Mouse (Mus musculus) stomach, embryonic 16.5 days (tissue): ENCODE data around the gene Jph3. TPM values are rescaled to one million over a fixed set of nuclear protein-coding genes. Genes with fewer than 3 reads are reported as not detected.
A peak's percentile ranks its signal among the peaks of the same experiment; 100 is the strongest.

Experiments used
- ATAC-seq: fragments of 200-750 bp; cut with Nextera tagmentation; 2 replicates; pipeline ENCODE4 v1.8.0; 2017; ENCODE audit warnings: moderate number of reproducible peaks, moderate TSS enrichment; ENCODE audit not compliant: insufficient read depth, low FRiP score
- H3K27ac ChIP-seq: fragments of 300-500 bp; sonication (generic); 2 replicates; pipeline ENCODE4 v1.5.1; 2014; ENCODE audit warnings: low read length
- H3K27me3 ChIP-seq: fragments of 300-500 bp; sonication (generic); 2 replicates; pipeline ENCODE4 v1.6.1; 2014; ENCODE audit warnings: low read length, control low read depth, mixed read lengths; ENCODE audit not compliant: control insufficient read depth, insufficient read depth
- H3K36me3 ChIP-seq: fragments of 300-500 bp; sonication (generic); 2 replicates; pipeline ENCODE4 v1.6.1; 2014; ENCODE audit warnings: low read length; ENCODE audit not compliant: control insufficient read depth, insufficient read depth
- H3K4me1 ChIP-seq: fragments of 300-500 bp; sonication (generic); 2 replicates; pipeline ENCODE4 v1.6.1; 2014; ENCODE audit warnings: low read length, control low read depth, mixed read lengths; ENCODE audit not compliant: control insufficient read depth, insufficient read depth
- H3K4me2 ChIP-seq: fragments of 300-500 bp; sonication (generic); 2 replicates; pipeline ENCODE4 v1.6.1; 2014; ENCODE audit warnings: low read depth, low read length, mixed read lengths
- H3K4me3 ChIP-seq: fragments of 300-500 bp; sonication (generic); replicated peaks from 2 replicates; pipeline ENCODE4 v1.5.1; 2014; ENCODE audit warnings: mild to moderate bottlenecking, low read length
- H3K9ac ChIP-seq: fragments of 300-500 bp; sonication (generic); 2 replicates; pipeline ENCODE4 v1.6.1; 2014; ENCODE audit warnings: low read length
- H3K9me3 ChIP-seq: fragments of 300-500 bp; sonication (generic); replicated peaks from 2 replicates; pipeline ENCODE4 v1.6.1; 2016; ENCODE audit warnings: low read length, control low read depth; ENCODE audit not compliant: control insufficient read depth
- WGBS: fragments of 180-500 bp; shearing (Covaris S2); extraction: QIAGEN DNeasy Blood & Tissue Kit; methylation state at CpG from one replicate; pipeline ENCODE4 v1.1.7; 2014; 5-methylcytosine and 5-hydroxymethylcytosine counted together
- polyA plus RNA-seq: library from polyadenylated mRNA; unstranded; fragments of >200 nt; fragmentation: Nextera tagmentation; extraction: Ambion mirVana; gene quantifications from 2 replicates; pipeline ENCODE4 v1.2.1, GENCODE M21; 2015

Jph3 gene
- polyA plus RNA-seq, 1 experiment from 2014 or later = 2.7 TPM

- no peaks in the 10 kb centered on the region for H3K27me3 ChIP-seq
- H3K4me1 ChIP-seq = no peaks in the 10 kb centered on the region
- H3K4me2 ChIP-seq = no peak overlapping the region
- no peaks in the 10 kb centered on the region for H3K36me3 ChIP-seq
- no peak overlapping the region for H3K4me3 ChIP-seq
- no peak overlapping the region for H3K9ac ChIP-seq
- no peak overlapping the region for H3K27ac ChIP-seq
- WGBS = 36% methylated on average over 6 of the region's 6 CpGs
- no peak for ATAC-seq
- no peaks in the 10 kb centered on the region for H3K9me3 ChIP-seq
These were observed 8.4 kb upstream of the Jph3 start for GRCm38 (mm10) chr8:121721072-121721471.

- Histone ChIP-seq H3K4me1 (no peaks in the 10 kb centered on the region), H3K27ac (no peak overlapping the region), H3K4me3 (no peak overlapping the region), H3K27me3 (peaks cover 14% of the 10 kb centered on the region), H3K36me3 (no peaks in the 10 kb centered on the region), H3K9ac (no peak overlapping the region), H3K4me2 (no peak overlapping the region), H3K9me3 (peaks cover 6% of the 10 kb centered on the region; the same call in 1 of the 2 replicates)
- WGBS = 71% methylated on average over 12 of the region's 12 CpGs
- ATAC-seq = no peak
These were observed 5.6 kb upstream of the Jph3 start for GRCm38 (mm10) chr8:121723846-121724245.

- Histone ChIP-seq H3K36me3 (no peaks in the 10 kb centered on the region), H3K4me3 (no peak overlapping the region), H3K9me3 (peaks cover 6% of the 10 kb centered on the region; the same call in 1 of the 2 replicates), H3K9ac (no peak overlapping the region), H3K27me3 (peaks cover 48% of the 10 kb centered on the region), H3K4me1 (no peaks in the 10 kb centered on the region; the same call in 1 of the 2 replicates), H3K4me2 (no peak overlapping the region), H3K27ac (no peak overlapping the region)
- ATAC-seq = no peak
- WGBS = 52% methylated on average over 3 of the region's 3 CpGs
These were observed 2.3 kb upstream of the Jph3 start for GRCm38 (mm10) chr8:121727164-121727563.

GRCm38 (mm10) chr8:121729754-121730153 is 331 bp downstream of the Jph3 start:
- H3K4me3 ChIP-seq = peak overlapping the region; percentile 50
- no peaks in the 10 kb centered on the region for H3K36me3 ChIP-seq
- H3K4me1 ChIP-seq = no peaks in the 10 kb centered on the region; the same call in 1 of the 2 replicates
- WGBS = under 1% methylated on average over 52 of the region's 54 CpGs
- H3K27me3 ChIP-seq = peaks cover 66% of the 10 kb centered on the region
- H3K27ac ChIP-seq = no peak overlapping the region
- peaks cover 6% of the 10 kb centered on the region; the same call in 1 of the 2 replicates for H3K9me3 ChIP-seq
- peak overlapping the region; percentile 31; the same call in 1 of the 2 replicates for H3K9ac ChIP-seq
- H3K4me2 ChIP-seq = peak overlapping the region; percentile 69
- ATAC-seq = no peak

GRCm38 (mm10) chr8:121730170-121730569 is 747 bp downstream of the Jph3 start:
- Histone ChIP-seq H3K27ac (no peak overlapping the region), H3K4me3 (peak overlapping the region; percentile 50), H3K9me3 (peaks cover 6% of the 10 kb centered on the region; the same call in 1 of the 2 replicates), H3K4me2 (peak overlapping the region; percentile 69), H3K9ac (peak overlapping the region; percentile 31; the same call in 1 of the 2 replicates), H3K4me1 (no peaks in the 10 kb centered on the region; the same call in 1 of the 2 replicates), H3K27me3 (peaks cover 66% of the 10 kb centered on the region), H3K36me3 (no peaks in the 10 kb centered on the region)
- no peak for ATAC-seq
- under 1% methylated on average over 56 of the region's 60 CpGs for WGBS

GRCm38 (mm10) chr8:121730646-121731045 is 1.2 kb downstream of the Jph3 start:
- H3K4me1 ChIP-seq = no peaks in the 10 kb centered on the region; the same call in 1 of the 2 replicates
- no peak for ATAC-seq
- peak overlapping the region; percentile 69 for H3K4me2 ChIP-seq
- H3K36me3 ChIP-seq = no peaks in the 10 kb centered on the region
- H3K9ac ChIP-seq = no peak overlapping the region
- H3K9me3 ChIP-seq = peaks cover 6% of the 10 kb centered on the region; the same call in 1 of the 2 replicates
- H3K4me3 ChIP-seq = peak overlapping the region; percentile 50
- WGBS = under 1% methylated on average over 37 of the region's 37 CpGs
- H3K27me3 ChIP-seq = peaks cover 66% of the 10 kb centered on the region
- H3K27ac ChIP-seq = no peak overlapping the region

GRCm38 (mm10) chr8:121731060-121731459 is 1.6 kb downstream of the Jph3 start:
- no peaks in the 10 kb centered on the region; the same call in 1 of the 2 replicates for H3K4me1 ChIP-seq
- H3K27ac ChIP-seq = no peak overlapping the region
- peaks cover 66% of the 10 kb centered on the region for H3K27me3 ChIP-seq
- WGBS = under 1% methylated on average over 11 of the region's 11 CpGs
- H3K9me3 ChIP-seq = peaks cover 6% of the 10 kb centered on the region; the same call in 1 of the 2 replicates
- H3K36me3 ChIP-seq = no peaks in the 10 kb centered on the region
- ATAC-seq = no peak
- H3K4me3 ChIP-seq = peak overlapping the region; percentile 50; the same call in 1 of the 2 replicates
- H3K4me2 ChIP-seq = no peak overlapping the region; the same call in 1 of the 2 replicates
- H3K9ac ChIP-seq = no peak overlapping the region

- Histone ChIP-seq H3K9ac (no peak overlapping the region), H3K4me1 (no peaks in the 10 kb centered on the region; the same call in 1 of the 2 replicates), H3K27me3 (peaks cover 66% of the 10 kb centered on the region), H3K9me3 (peaks cover 6% of the 10 kb centered on the region; the same call in 1 of the 2 replicates), H3K4me3 (peak overlapping the region; percentile 50; the same call in 1 of the 2 replicates), H3K4me2 (no peak overlapping the region; the same call in 1 of the 2 replicates), H3K36me3 (no peaks in the 10 kb centered on the region), H3K27ac (no peak overlapping the region)
- WGBS = 9% methylated on average over 26 of the region's 26 CpGs
- ATAC-seq = no peak
These were observed 2.3 kb downstream of the Jph3 start for GRCm38 (mm10) chr8:121731471-121732333.

GRCm38 (mm10) chr8:121732334-121732665 is 2.9 kb downstream of the Jph3 start:
- 60% methylated on average over 4 of the region's 4 CpGs for WGBS
- H3K27me3 ChIP-seq = peaks cover 66% of the 10 kb centered on the region

More at GRCm38 (mm10) chr8:121732334-121732665, 2.9 kb downstream of the Jph3 start:
- no peak overlapping the region for H3K4me3 ChIP-seq
- H3K9me3 ChIP-seq = peaks cover 2% of the 10 kb centered on the region; the same call in 1 of the 2 replicates
- H3K4me2 ChIP-seq = no peak overlapping the region
- no peak overlapping the region for H3K27ac ChIP-seq
- no peak for ATAC-seq
- no peaks in the 10 kb centered on the region for H3K36me3 ChIP-seq
- no peak overlapping the region for H3K9ac ChIP-seq
- H3K4me1 ChIP-seq = no peaks in the 10 kb centered on the region; the same call in 1 of the 2 replicates
